Mouse (Mus musculus) heart, embryonic 10.5 days (tissue): ENCODE measurements around the gene Gabarapl1. TPM values are rescaled to one million over a fixed set of nuclear protein-coding genes. Genes with fewer than 3 reads are reported as not detected.
A peak's percentile ranks its signal among the peaks of the same experiment; 100 is the strongest.

Experiments
- DNase-seq: peaks from one replicate; pipeline ENCODE4 v3.0.0-alpha.2; 2017; ENCODE audit warnings: low spot score
- H3K27ac ChIP-seq: fragments of 300-500 bp; sonication (generic); 2 replicates; pipeline ENCODE4 v1.5.1; 2016; ENCODE audit warnings: mild to moderate bottlenecking
- H3K27me3 ChIP-seq: fragments of 300-500 bp; sonication (generic); 2 replicates; pipeline ENCODE4 v1.6.1; 2016; ENCODE audit warnings: mild to moderate bottlenecking; ENCODE audit not compliant: poor library complexity, insufficient read depth, severe bottlenecking
- H3K36me3 ChIP-seq: fragments of 300-500 bp; sonication (generic); 2 replicates; pipeline ENCODE4 v1.6.1; 2016; ENCODE audit warnings: mild to moderate bottlenecking, moderate library complexity
- H3K4me1 ChIP-seq: fragments of 300-500 bp; sonication (generic); 2 replicates; pipeline ENCODE4 v1.6.1; 2016; ENCODE audit warnings: mild to moderate bottlenecking
- H3K4me3 ChIP-seq: fragments of 300-500 bp; sonication (generic); 2 replicates; pipeline ENCODE4 v1.5.1; 2016; ENCODE audit warnings: mild to moderate bottlenecking, moderate library complexity
- H3K9me3 ChIP-seq: fragments of 300-500 bp; sonication (generic); 2 replicates; pipeline ENCODE4 v1.6.1; 2016; ENCODE audit warnings: mild to moderate bottlenecking, moderate library complexity
- WGBS: fragments of 180-500 bp; shearing (Covaris S2); methylation state at CpG from one replicate; pipeline ENCODE4 v1.1.7; 2016; 5-methylcytosine and 5-hydroxymethylcytosine counted together
- polyA plus RNA-seq: library from polyadenylated mRNA; unstranded; fragments of >200 nt; fragmentation: Nextera tagmentation; extraction: Ambion mirVana; gene quantifications from 2 replicates; pipeline ENCODE4 v1.2.1, GENCODE M21; 2016

Gene Gabarapl1
- polyA plus RNA-seq, 1 experiment from 2014 or later = 30.8 TPM

- WGBS = 64% methylated on average over 6 of the region's 6 CpGs
- Histone ChIP-seq H3K36me3 (peaks cover 32% of the 10 kb centered on the region), H3K4me3 (no peak overlapping the region), H3K4me1 (no peaks in the 10 kb centered on the region), H3K27me3 (no peaks in the 10 kb centered on the region), H3K27ac (no peak overlapping the region), H3K9me3 (no peaks in the 10 kb centered on the region)
- no peak for DNase-seq
Observed at GRCm38 (mm10) chr6:129543709-129544606, 11.0 kb downstream of the Gabarapl1 start.

GRCm38 (mm10) chr6:129547277-129547676, 14.3 kb downstream of the Gabarapl1 start:
- no peaks in the 10 kb centered on the region for H3K4me1 ChIP-seq
- DNase-seq = no peak
- H3K27me3 ChIP-seq = no peaks in the 10 kb centered on the region
- no peak overlapping the region for H3K4me3 ChIP-seq
- 80% methylated on average over 2 of the region's 2 CpGs for WGBS
- 0 out of 2 replicates have a peak, but pooled peaks cover 2% of the 10 kb centered on the region for H3K36me3 ChIP-seq
- no peak overlapping the region for H3K27ac ChIP-seq
- H3K9me3 ChIP-seq = no peaks in the 10 kb centered on the region

- DNase-seq = no peak
- Histone ChIP-seq H3K4me3 (no peak overlapping the region), H3K9me3 (no peaks in the 10 kb centered on the region), H3K4me1 (no peaks in the 10 kb centered on the region), H3K27me3 (no peaks in the 10 kb centered on the region), H3K36me3 (no peaks in the 10 kb centered on the region), H3K27ac (no peak overlapping the region)
- 68% methylated on average over 3 of the region's 3 CpGs for WGBS
Observed at GRCm38 (mm10) chr6:129548009-129548408, 15.0 kb downstream of the Gabarapl1 start.

- Histone ChIP-seq H3K4me3 (no peak overlapping the region), H3K27ac (no peak overlapping the region), H3K36me3 (no peaks in the 10 kb centered on the region), H3K4me1 (no peaks in the 10 kb centered on the region), H3K27me3 (no peaks in the 10 kb centered on the region), H3K9me3 (no peaks in the 10 kb centered on the region)
- no peak for DNase-seq
Observed at GRCm38 (mm10) chr6:129557298-129558023, 24.5 kb downstream of the Gabarapl1 start.

GRCm38 (mm10) chr6:129558946-129559640, 26.1 kb downstream of the Gabarapl1 start:
- H3K4me1 ChIP-seq = no peaks in the 10 kb centered on the region
- DNase-seq = peak; percentile 85
- H3K27ac ChIP-seq = no peak overlapping the region
- H3K27me3 ChIP-seq = no peaks in the 10 kb centered on the region
- no peak overlapping the region for H3K4me3 ChIP-seq
- H3K9me3 ChIP-seq = no peaks in the 10 kb centered on the region
- WGBS = 21% methylated on average over 12 of the region's 12 CpGs
- H3K36me3 ChIP-seq = no peaks in the 10 kb centered on the region

- no peak overlapping the region for H3K4me3 ChIP-seq
- H3K27me3 ChIP-seq = no peaks in the 10 kb centered on the region
- H3K27ac ChIP-seq = no peak overlapping the region
- 44% methylated on average over 4 of the region's 4 CpGs for WGBS
- no peaks in the 10 kb centered on the region for H3K4me1 ChIP-seq
- no peak for DNase-seq
- H3K9me3 ChIP-seq = no peaks in the 10 kb centered on the region
- no peaks in the 10 kb centered on the region for H3K36me3 ChIP-seq
Observed at GRCm38 (mm10) chr6:129559641-129560027, 26.7 kb downstream of the Gabarapl1 start.

- H3K36me3 ChIP-seq = no peaks in the 10 kb centered on the region
- no peaks in the 10 kb centered on the region for H3K27me3 ChIP-seq
- H3K4me3 ChIP-seq = no peak overlapping the region
- no peaks in the 10 kb centered on the region for H3K9me3 ChIP-seq
- DNase-seq = no peak
- no peaks in the 10 kb centered on the region for H3K4me1 ChIP-seq
- WGBS = 76% methylated on average over 2 of the region's 2 CpGs
- H3K27ac ChIP-seq = no peak overlapping the region
Observed at GRCm38 (mm10) chr6:129565257-129565656, 32.3 kb downstream of the Gabarapl1 start.

- 28% methylated on average over 2 of the region's 2 CpGs for WGBS
- Histone ChIP-seq H3K36me3 (no peaks in the 10 kb centered on the region), H3K9me3 (no peaks in the 10 kb centered on the region), H3K27me3 (no peaks in the 10 kb centered on the region), H3K27ac (no peak overlapping the region), H3K4me1 (no peaks in the 10 kb centered on the region), H3K4me3 (no peak overlapping the region)
- no peak for DNase-seq
Observed at GRCm38 (mm10) chr6:129575315-129575714, 42.4 kb downstream of the Gabarapl1 start.

GRCm38 (mm10) chr6:129577605-129578004, 44.6 kb downstream of the Gabarapl1 start, which contains the start of gene Klre1:
Gene Klre1, plus strand, starts transcription at chr6:129577905.
- no peaks in the 10 kb centered on the region for H3K9me3 ChIP-seq
- no peaks in the 10 kb centered on the region for H3K4me1 ChIP-seq
- WGBS = 91% methylated on average over 8 of the region's 8 CpGs
- H3K27ac ChIP-seq = no peak within 1 kb of the TSS
- no peak for DNase-seq
- no peaks in the 10 kb centered on the region for H3K27me3 ChIP-seq
- H3K36me3 ChIP-seq = no peaks in the 10 kb centered on the region
- H3K4me3 ChIP-seq = no peak within 1 kb of the TSS

GRCm38 (mm10) chr6:129581274-129581673, 48.3 kb downstream of the Gabarapl1 start:
- H3K27me3 ChIP-seq = no peaks in the 10 kb centered on the region
- no peak for DNase-seq
- H3K27ac ChIP-seq = no peak overlapping the region
- no peaks in the 10 kb centered on the region for H3K36me3 ChIP-seq
- no peaks in the 10 kb centered on the region for H3K9me3 ChIP-seq
- H3K4me3 ChIP-seq = no peak overlapping the region
- no peaks in the 10 kb centered on the region for H3K4me1 ChIP-seq
- 68% methylated on average over 4 of the region's 4 CpGs for WGBS

GRCm38 (mm10) chr6:129581896-129582295, 48.9 kb downstream of the Gabarapl1 start:
- no peaks in the 10 kb centered on the region for H3K4me1 ChIP-seq
- H3K4me3 ChIP-seq = no peak overlapping the region
- H3K9me3 ChIP-seq = no peaks in the 10 kb centered on the region
- 71% methylated on average over 4 of the region's 4 CpGs for WGBS
- no peaks in the 10 kb centered on the region for H3K27me3 ChIP-seq
- DNase-seq = no peak
- H3K27ac ChIP-seq = no peak overlapping the region
- no peaks in the 10 kb centered on the region for H3K36me3 ChIP-seq

GRCm38 (mm10) chr6:129583014-129583413, 50.1 kb downstream of the Gabarapl1 start:
- no peak overlapping the region for H3K4me3 ChIP-seq
- H3K27ac ChIP-seq = no peak overlapping the region
- no peaks in the 10 kb centered on the region for H3K9me3 ChIP-seq
- no peaks in the 10 kb centered on the region for H3K4me1 ChIP-seq
- H3K36me3 ChIP-seq = no peaks in the 10 kb centered on the region
- WGBS = 76% methylated on average over 3 of the region's 3 CpGs
- H3K27me3 ChIP-seq = no peaks in the 10 kb centered on the region
- no peak for DNase-seq

GRCm38 (mm10) chr6:129591508-129591907, 58.5 kb downstream of the Gabarapl1 start, which contains the start of gene Klrd1:
Gene Klrd1, plus strand, starts transcription at chr6:129591782.
- H3K36me3 ChIP-seq = no peaks in the 10 kb centered on the region
- WGBS = 71% methylated on average over 3 of the region's 3 CpGs
- no peak for DNase-seq

More at GRCm38 (mm10) chr6:129591508-129591907, 58.5 kb downstream of the Gabarapl1 start, which contains the start of gene Klrd1:
- H3K27me3 ChIP-seq = no peaks in the 10 kb centered on the region
- H3K9me3 ChIP-seq = no peaks in the 10 kb centered on the region
- no peaks in the 10 kb centered on the region for H3K4me1 ChIP-seq
- H3K4me3 ChIP-seq = no peak within 1 kb of the TSS
- no peak within 1 kb of the TSS for H3K27ac ChIP-seq
